Mouse (Mus musculus) MEL-GATA-1-ER (cell line): ENCODE measurements around the gene Nup210l.

Experiments
- DNase-seq: peaks from one replicate; pipeline ENCODE4 v3.0.0-alpha.2; 2012; ENCODE audit warnings: low read depth; ENCODE audit errors: extremely low read depth

Gene Nup210l

GRCm38 (mm10) chr3:90255784-90256353, 151.9 kb downstream of the Nup210l start:
- no peak for DNase-seq

- DNase-seq: no peak
These were observed 153.0 kb downstream of the Nup210l start for GRCm38 (mm10) chr3:90256731-90257530.

- no peak for DNase-seq
These were observed 154.6 kb downstream of the Nup210l start for GRCm38 (mm10) chr3:90258521-90258920.
